Mouse (Mus musculus) forelimb bud, embryonic 11.5 days (tissue): Measurements from ENCODE around the gene Rpl3.

Experiments used
- DNase-seq: peaks from one replicate; pipeline ENCODE4 v3.0.0-alpha.2; 2012; ENCODE audit warnings: low read depth, low spot score

Gene Rpl3

DNA sequence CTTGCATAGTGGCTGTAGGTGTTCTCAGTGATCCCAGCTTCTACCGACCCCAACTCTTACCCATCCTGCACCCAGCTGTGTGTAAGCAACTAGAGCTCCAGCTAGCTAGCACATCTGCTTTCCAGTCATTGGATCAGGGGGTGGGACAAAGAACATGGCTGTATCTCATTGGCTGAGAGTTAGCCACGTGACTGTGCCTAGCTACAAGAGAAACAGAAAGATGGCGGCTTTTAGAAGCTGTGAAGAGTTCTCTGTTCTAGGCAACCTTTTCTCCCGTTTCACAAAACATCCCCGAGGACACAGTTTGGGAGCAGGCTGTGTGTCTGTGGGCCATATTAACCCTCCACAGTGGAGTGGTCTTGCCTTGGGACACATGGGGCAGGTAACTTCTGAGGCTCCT is 23.6 kb upstream of the Rpl3 start:
- no peak for DNase-seq

- DNase-seq: no peak
Observed at GRCm38 (mm10) chr15:80114414-80114813, 22.7 kb upstream of the Rpl3 start.

DNA sequence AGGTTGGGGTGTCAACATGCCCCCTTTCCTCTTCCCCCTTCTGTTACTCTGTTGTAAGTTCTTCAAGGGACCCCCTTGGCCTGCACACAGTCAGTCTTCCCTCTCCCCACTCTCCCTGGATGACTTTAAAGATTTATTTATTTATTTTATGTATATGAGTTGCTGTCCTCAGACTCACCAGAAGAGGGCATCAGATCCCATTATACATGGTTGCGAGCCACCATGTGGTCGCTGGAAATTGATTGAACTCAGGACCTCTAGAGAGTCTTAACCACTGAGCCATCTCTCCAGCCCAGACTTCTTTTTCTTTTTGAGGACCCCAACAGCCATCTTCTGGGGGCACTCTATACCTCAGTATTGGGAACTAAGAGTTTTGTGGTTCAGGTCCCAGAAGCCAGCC is 20.8 kb upstream of the Rpl3 start:
- no peak for DNase-seq

- DNase-seq: no peak
Observed at GRCm38 (mm10) chr15:80111436-80111835, 19.8 kb upstream of the Rpl3 start.

GRCm38 (mm10) chr15:80107575-80107974 is 15.9 kb upstream of the Rpl3 start:
- DNase-seq: no peak

DNA sequence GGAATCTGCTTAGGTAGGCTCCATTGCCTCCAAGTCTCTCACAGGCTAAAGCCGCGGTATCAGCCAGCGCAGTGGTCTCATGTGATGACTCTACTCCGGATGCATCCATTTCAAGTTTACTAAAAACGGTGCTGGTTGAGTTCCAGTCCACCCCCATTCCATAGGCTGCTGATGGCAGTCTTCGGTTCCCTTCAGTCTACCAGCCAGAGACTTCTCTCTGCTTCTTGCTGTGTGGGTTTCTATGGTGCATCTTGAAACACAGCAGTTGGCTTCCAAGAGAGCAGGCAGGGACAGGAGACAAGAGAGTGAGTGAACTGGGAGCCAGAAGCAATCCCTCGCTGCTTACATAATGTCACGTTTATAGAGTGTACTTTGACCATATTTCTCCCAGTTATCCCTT is 15.5 kb upstream of the Rpl3 start:
- DNase-seq: no peak

GRCm38 (mm10) chr15:80105490-80106410 is 14.1 kb upstream of the Rpl3 start:
- DNase-seq: no peak

DNA sequence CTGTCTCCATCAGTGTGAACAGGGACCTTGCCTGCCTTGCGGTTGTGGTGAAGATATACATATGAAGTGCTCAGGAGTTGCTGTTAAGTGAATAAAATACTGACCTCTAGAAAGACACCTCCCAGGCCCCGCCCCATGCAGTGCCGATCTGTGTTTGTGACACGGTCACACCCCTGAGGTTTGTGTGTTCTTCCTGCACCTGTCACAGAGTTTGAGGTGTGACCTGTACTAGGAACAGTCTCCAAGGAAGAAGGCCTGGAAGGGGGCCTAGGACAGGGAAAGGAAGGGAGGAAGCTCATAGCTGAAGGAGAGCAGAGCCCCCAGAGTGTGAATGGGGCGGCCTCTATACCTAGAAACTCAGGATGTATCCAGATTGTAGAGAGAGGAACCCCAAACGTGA is 10.8 kb upstream of the Rpl3 start:
- DNase-seq: no peak

GRCm38 (mm10) chr15:80101503-80101902 is 9.8 kb upstream of the Rpl3 start:
- DNase-seq: no peak

DNA sequence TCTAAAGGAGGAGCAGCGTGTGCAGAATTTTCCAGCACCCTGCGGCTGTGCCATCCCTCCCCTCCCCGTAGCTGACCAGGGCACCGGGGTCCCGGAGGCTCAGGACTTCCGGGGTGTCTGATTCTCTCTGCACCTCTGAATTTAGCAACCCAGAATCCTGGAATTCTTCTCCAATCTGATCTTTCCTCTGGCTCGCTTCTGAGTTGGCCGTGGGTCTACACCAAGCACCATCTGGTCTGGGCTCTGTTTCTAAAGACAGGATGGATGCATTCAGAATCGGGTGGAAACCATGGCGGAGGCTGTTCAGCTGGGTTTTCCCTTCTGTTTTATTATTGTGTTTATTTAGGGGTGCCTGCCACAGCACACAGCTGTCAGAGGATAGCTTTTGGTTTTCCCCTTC is 9.2 kb upstream of the Rpl3 start:
- DNase-seq: no peak

DNA sequence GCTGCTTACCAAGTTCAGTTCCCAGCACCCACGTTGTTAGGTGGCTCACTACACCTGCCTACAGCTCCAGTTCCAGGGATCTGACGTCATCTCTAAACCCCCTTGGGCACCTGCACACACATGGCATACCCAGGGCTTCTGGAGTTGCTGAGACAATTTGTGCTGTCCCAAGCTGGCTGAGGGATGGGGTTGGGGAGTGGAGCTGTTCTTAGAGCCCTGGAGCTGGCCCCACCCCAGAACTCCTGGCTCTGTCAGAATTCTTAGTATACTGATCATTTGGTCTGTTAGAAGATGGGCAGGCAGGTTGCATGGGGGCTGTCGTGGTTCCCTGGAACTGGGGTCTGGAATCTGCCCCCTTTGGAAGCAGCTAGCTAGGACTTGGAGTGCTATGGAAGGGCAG is 8.5 kb upstream of the Rpl3 start:
- DNase-seq: no peak

DNA sequence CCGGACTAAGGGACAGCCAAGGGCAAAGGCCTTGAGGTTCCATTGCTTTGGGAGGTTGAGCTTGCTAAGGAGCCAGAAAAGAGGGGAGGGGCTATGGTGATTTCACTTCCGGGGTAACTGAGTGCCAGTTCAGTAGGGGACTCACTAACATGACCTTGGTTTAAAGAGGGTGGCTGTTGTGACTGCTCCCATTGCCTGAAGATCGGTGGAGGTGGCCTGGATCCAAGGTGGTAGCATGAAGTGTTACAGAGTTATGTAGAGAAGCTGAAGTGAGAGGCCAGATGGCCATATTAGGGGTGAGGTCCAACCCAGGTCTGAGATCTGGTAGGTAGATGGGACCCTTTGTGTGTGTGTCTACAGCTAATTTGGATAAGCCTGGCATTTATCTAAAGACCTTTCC is 7.8 kb upstream of the Rpl3 start:
- DNase-seq: no peak

- no peak for DNase-seq
Observed at GRCm38 (mm10) chr15:80098809-80099208, 7.1 kb upstream of the Rpl3 start.

DNA sequence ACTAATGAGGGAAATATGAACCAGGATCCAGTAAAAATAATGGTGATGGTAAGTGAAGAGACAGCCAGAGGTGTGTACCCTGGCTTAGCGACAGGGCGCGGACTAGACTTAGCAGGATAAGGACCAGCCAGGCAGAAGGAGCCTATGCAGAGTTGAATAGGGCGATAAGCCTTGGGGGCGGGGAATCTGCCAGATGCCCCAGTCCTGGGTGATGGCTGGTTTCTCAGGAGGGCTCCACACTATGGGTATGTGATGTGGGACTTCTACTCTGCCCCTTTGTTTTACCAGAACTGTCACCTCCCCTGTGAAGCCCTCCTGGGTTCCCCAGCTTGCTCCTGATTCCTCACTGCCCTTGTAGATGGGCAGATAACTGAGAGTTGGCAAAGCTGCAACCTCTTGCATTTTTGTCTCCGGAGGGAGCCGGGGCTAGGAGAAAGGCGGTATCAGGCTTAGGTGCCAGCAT is 6.4 kb upstream of the Rpl3 start:
- no peak for DNase-seq

DNA sequence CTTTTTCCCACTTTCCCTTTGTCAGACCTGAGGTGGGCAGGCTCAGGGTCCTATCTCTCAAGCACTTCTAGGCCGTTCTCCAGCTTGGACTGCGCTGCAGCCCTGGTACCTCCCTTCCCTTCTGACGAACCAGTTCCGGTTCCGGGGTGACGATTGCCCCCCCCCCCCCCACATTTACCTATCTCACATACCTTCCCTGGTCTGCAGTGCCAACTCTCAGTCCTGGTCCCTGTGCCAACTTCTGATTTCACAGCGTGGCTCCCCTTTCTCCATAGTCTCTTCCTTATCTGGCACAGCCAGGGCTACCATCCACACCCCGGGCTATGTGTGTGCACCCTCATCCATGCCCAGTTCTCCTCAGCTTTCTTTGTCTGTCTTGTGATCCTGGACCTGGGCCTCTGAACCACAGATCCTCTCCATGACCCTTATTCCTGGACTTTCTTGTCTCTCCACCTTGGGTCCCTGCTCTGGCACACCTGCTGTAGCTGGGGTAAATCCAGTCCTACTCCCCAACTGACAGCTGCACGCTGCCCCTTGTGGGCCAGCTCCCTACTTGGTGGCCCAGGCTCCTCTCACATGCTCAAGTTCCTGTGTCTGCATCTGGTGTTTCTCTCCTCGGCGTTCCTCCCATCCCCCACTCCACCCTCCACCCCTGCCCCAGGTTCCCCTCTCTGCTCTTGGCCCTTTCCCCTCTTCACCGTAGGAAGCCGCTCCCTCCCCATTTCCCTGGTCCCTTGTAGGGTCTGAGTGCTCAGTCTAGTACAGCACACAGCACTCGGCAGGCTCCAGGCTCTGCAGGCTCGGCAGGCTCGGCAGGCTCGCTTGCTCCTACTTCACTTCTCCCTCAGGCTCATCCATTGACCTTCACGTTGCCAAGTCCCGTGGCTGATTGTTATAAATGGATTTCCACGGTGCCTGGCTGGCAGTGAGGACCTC is 5.5 kb upstream of the Rpl3 start:
- DNase-seq: no peak

DNA sequence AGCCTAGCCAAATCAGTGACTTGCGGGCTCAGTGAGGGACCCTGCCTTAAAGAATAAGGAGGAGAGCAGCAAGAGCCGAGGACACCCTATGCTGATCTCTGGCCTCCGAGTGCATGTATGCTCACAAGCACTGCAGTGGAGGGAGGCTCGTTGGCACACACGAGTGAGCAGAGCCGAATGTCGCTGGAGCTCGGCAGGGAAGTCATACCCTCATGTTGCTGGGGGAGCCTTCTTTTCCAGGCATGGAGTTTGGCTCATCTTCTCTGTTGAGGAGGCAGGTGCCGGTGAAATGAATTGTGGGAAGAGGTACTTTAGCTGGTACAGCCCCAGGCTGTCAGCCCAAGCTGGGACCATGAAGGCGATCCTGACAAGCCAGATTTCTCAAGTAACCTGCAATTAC is 4.7 kb upstream of the Rpl3 start:
- DNase-seq: no peak

- no peak for DNase-seq
Observed at GRCm38 (mm10) chr15:80095596-80095995, 3.9 kb upstream of the Rpl3 start.

- DNase-seq: no peak
Observed at GRCm38 (mm10) chr15:80094201-80094600, 2.5 kb upstream of the Rpl3 start.

- DNase-seq: no peak
Observed at GRCm38 (mm10) chr15:80092599-80092998, 931 bp upstream of the Rpl3 start.

DNA sequence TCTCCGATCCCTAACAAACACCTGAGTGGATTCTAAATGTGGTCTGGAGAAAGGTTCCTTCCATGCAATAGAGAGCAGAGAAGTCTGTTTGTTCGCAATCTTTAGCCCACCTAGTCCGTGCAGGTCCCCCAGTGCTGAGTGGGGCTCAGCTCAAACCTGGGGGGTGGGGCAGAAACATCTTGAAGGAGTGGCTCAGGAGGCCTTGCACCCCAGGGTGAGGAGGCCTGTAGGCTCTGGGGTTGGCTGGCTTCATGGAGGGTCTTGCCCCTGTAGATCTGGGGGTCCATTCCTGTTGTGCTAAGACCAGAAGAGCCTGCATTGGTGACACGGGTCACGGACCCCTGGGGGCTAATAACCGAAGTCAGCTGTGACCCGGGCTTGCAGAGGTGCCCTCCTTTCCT is 373 bp upstream of the Rpl3 start:
- no peak for DNase-seq

DNA sequence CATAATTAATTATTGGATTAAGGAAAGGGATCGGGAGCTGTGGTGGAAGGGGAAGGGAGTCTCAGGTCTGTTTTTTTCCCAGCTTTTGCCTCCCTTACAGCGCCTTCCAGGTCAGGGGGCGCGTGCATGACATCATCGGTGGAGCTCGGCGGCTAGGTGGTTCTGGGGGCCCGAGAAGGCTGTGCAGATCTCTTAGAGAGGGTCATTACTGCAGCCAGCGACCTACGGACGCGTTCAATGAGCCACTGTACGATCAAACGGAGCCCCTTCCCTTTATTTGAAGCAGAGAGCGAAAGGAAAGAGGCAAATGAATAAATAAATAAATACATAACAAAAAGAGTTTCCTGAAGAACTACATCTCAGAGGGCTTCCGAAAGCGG is 937 bp downstream of the Rpl3 start:
- DNase-seq: no peak

DNA sequence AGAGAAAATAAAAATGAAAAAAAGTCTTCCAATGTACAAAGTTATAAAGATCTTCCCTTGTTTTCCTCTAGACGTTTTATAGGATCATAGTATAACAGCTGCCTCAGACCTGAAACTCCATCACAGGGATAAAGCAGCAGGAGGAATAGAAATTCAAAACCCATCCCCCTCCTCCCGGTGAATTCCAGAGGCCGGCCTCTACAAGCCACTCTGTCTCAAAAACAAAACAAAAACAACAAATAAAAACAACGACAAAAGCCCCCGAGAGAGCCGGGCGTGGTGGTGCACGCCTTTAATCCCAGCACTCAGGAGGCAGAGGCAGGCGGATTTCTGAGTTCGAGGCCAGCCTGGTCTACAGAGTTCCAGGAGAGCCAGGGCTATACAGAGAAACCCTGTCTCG is 1.5 kb downstream of the Rpl3 start:
- no peak for DNase-seq

GRCm38 (mm10) chr15:80088637-80089036 is 3.0 kb downstream of the Rpl3 start:
- DNase-seq: peak; percentile 95
